27 mouse cellular contexts compared by ENCODE assay signal in genomic region chr16:76076231-76076630, GRCm38 (mm10).
"Had no signal": no experiment of that assay in that cellular context is flagged by ENCODE, and none has a peak within 500 bp of the region (broad histone marks: within the 10 kb centered on the region; RNA-seq: fewer than 3 reads in every experiment).

No protein-coding gene starts in this region.

- H3K4me1 ChIP-seq: heart, embryonic 13.5 days; heart, embryonic 15.5 days; hindbrain, embryonic 13.5 days; hindbrain, embryonic 15.5 days; kidney, embryonic 15.5 days; limb, embryonic 15.5 days; liver, embryonic 12.5 days had no signal

- H3K9me3 ChIP-seq: heart, embryonic 13.5 days; heart, embryonic 15.5 days; hindbrain, embryonic 13.5 days; hindbrain, embryonic 15.5 days; kidney, embryonic 15.5 days; limb, embryonic 15.5 days; liver, embryonic 12.5 days had no signal

- DNase-seq: gastrocnemius, adult 2 months; gastrocnemius, postnatal 14 days; gastrocnemius, postnatal 36 days; heart, adult 11 months; heart, adult 2 months; heart, postnatal 14 days; heart, postnatal 36 days; kidney, adult 11 months; kidney, adult 2 months; kidney, adult 9 months; kidney, postnatal 14 days; kidney, postnatal 36 days; left cerebral cortex, postnatal 4 days had no signal

- H3K4me3 ChIP-seq: gastrocnemius, adult 2 months; heart, adult 2 months; heart, embryonic 13.5 days; heart, embryonic 15.5 days; hindbrain, embryonic 13.5 days; hindbrain, embryonic 15.5 days; kidney, embryonic 15.5 days; left cerebral cortex, adult 2 months; limb, embryonic 13.5 days; limb, embryonic 15.5 days; liver, embryonic 12.5 days had no signal

- H3K4me2 ChIP-seq: heart, embryonic 11.5 days; heart, embryonic 13.5 days; heart, embryonic 15.5 days; hindbrain, embryonic 13.5 days; hindbrain, embryonic 15.5 days; kidney, embryonic 15.5 days; limb, embryonic 13.5 days; limb, embryonic 15.5 days; liver, embryonic 12.5 days had no signal

- H3K9ac ChIP-seq: heart, embryonic 13.5 days; heart, embryonic 15.5 days; hindbrain, embryonic 13.5 days; hindbrain, embryonic 15.5 days; kidney, embryonic 15.5 days; limb, embryonic 13.5 days; limb, embryonic 15.5 days; liver, embryonic 12.5 days; liver, embryonic 14.5 days had no signal

- ATAC-seq: hindbrain, postnatal 0 days; intestine, embryonic 16.5 days; liver, embryonic 12.5 days had no signal

- H3K36me3 ChIP-seq: heart, embryonic 13.5 days; heart, embryonic 15.5 days; hindbrain, embryonic 13.5 days; hindbrain, embryonic 15.5 days; kidney, embryonic 15.5 days; limb, embryonic 13.5 days; limb, embryonic 15.5 days; liver, embryonic 12.5 days had no signal

- H3K27ac ChIP-seq: gastrocnemius, adult 2 months; heart, adult 2 months; heart, embryonic 13.5 days; heart, embryonic 15.5 days; hindbrain, embryonic 13.5 days; hindbrain, embryonic 15.5 days; hindbrain, postnatal 0 days; kidney, embryonic 15.5 days; kidney, postnatal 0 days; left cerebral cortex, adult 2 months; limb, embryonic 13.5 days; limb, embryonic 15.5 days; liver, embryonic 12.5 days; liver, embryonic 14.5 days had no signal

- H3K27me3 ChIP-seq: heart, embryonic 13.5 days; heart, embryonic 15.5 days; hindbrain, embryonic 13.5 days; hindbrain, embryonic 15.5 days; kidney, embryonic 15.5 days; limb, embryonic 13.5 days; limb, embryonic 15.5 days; liver, embryonic 12.5 days had no signal
